Mouse (Mus musculus) thymus, postnatal 0 days (tissue): ENCODE data around the gene Tomm20. TPM values are rescaled to one million over a fixed set of nuclear protein-coding genes. Genes with fewer than 3 reads are reported as not detected.
"Not testable (repeated sequence)": the region's sequence is repeated elsewhere in the genome, so short reads cannot be mapped to it uniquely, and the experiment has no call there.

Experiments used
- DNase-seq: peaks from one replicate; pipeline ENCODE4 v3.0.0-alpha.2; 2015; ENCODE audit warnings: low spot score
- polyA plus RNA-seq: library from polyadenylated mRNA; unstranded; fragments of >200 nt; fragmentation: Nextera tagmentation; extraction: Ambion mirVana; gene quantifications from 2 replicates; pipeline ENCODE4 v1.2.1, GENCODE M21; 2015

Tomm20 gene
- polyA plus RNA-seq, 1 experiment from 2014 or later = 329 TPM

- DNase-seq = no peak
Observed at GRCm38 (mm10) chr8:126919703-126920102, 25.9 kb downstream of the Tomm20 start.

DNA sequence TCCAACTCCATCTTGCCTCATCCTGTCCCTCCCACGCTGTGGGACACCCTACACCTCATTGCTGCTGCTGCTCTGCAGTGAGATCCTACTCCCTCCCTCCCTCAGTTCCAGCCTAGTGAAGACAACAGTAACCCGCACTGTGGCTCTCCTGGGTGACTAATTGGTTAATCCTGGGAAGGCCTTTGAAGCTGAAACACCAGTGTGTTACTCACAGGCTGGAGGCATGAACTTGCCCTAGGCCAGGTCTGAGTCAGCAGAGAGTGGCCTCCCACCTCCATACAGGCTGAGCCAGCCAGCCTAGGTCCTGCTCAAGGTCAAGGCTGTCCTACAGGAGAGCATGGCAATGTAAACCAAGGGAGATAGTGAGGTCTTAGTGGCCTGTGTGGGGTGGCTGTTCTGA is 26.4 kb downstream of the Tomm20 start:
- no peak for DNase-seq

DNA sequence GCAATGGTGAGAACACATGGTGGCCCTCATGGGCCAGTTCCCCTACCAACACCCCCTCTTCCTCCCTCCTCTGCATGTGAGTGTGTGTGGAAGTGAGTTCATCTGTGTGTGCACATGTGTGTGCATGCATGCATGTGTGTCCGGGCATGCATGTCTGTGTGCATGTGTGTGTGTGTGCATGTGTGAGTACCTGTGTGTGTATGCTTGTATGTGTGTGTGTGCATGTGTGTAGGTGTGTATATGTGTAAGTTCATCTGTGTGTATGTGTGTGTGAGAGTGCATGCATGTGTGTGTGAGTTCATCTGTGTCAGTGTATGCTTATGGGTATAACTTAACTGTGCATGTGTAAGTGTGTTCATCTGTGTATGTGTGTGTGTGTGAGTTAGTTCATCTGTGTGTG is 27.3 kb downstream of the Tomm20 start:
- no peak for DNase-seq

- DNase-seq = no peak
Observed at GRCm38 (mm10) chr8:126917179-126917905, 28.3 kb downstream of the Tomm20 start.

DNA sequence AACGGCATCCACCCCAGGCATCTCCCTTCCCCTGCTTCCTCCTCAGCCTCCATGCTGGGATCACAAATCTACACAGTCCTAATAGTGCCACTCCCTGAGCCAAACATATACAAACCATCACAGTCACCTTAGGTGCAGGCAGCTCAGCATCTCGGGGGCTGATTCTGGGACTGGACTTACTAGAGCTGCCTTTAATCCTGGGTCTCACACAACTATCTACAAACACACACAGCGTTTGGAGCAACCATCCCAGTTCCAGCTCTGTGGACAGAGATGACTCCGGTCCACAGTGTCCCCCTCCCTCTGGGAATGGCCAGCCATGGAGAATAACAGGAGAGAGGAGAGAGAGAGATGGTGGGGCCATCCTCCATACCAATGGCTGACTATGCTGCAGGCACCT is 29.0 kb downstream of the Tomm20 start:
- DNase-seq = no peak

DNA sequence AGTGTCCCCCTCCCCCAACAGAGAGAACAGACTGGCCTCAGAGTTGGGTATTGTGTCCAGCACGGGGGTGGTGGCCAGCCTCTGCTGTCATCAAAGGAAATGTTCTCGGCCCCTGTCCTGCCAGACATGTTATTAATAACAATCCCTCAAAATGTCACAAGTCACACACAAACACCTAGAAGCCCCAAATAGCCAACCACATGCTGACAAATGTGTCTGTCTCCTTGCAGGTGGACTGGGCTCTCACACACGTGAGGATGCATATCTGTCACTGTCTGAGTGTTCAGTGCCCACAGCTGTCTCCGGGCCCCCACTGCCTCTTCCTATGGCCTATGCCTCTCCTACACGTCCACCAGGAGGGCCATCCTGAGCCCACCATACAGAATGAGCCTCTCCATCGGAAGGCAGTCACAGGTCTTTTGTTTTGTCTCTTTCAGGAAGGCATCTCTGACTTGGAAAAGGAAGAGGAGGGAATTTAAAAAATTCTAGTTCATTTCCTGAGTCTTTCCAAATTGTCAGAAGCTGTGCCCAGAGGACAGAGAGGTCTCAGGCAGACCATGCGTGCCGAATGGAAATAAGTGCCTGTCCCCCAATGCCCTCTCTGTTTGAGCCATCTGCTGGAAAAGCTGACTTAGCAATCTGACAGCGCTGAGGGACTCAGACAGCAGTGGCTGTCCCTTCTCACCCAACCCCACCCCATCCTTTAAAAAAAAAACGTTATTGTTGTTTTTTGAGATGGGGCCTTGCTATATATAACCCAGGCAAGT is 30.9 kb downstream of the Tomm20 start:
- no peak for DNase-seq

DNA sequence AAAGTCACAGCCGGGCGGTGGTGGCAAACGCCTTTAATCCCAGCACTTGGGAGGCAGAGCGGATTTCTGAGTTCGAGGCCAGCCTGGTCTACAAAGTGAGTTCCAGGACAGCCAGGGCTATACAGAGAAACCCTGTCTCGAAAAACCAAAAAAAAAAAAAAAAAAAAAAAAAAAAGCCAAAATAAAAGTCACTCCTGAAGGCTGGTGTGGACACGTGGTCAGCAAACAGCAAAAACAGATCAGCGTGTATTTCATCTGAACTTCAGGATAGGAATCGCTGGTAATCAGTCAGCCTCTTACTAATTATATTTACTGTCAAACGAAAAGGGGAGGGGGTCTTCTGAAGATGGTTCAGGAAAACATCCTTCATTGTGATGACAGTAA is 31.5 kb downstream of the Tomm20 start:
- not testable (repeated sequence) for DNase-seq

- peak; percentile 27 for DNase-seq
Observed at GRCm38 (mm10) chr8:126913241-126914106, 32.2 kb downstream of the Tomm20 start.

GRCm38 (mm10) chr8:126909371-126909802 is 36.3 kb downstream of the Tomm20 start:
- DNase-seq = no peak

DNA sequence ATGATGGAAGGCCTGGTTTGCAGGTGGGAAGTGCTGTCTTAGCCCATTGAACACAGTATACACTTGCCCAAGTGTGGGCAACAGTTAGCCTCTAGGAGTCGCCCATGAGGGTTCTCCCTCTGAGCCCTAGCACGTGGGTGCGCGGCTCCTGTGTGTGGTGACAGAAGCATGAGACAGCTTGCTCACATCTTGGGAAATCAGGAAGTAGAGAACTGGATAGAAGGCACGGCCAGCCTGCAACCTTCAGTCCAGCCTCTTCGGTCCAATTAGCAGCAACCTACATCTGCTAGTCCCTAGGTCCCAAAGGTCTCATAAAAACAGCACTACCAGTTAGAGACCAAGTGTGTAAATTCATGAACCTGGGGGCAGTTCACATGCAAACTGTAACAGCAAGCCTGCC is 36.8 kb downstream of the Tomm20 start:
- DNase-seq = peak; percentile 38

DNA sequence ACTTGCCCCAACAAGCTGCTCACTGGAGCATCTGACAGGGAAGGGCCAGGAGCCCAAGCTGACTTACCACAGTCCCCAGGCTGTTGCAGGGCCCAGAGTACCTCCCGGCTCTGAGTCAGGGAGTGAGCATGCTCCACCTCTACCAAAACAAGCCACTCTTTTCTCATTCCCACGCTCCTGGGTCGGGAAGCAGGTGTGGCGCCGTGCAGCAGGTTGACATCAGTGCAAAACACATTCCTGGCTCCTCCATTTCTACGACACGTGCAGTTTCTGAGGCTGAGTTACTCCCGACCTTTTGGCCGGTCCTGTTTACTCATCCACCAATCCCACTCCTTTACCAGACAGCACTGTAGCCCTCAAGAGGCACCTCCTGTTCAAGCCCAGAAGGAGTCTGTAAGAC is 37.7 kb downstream of the Tomm20 start:
- no peak for DNase-seq

DNA sequence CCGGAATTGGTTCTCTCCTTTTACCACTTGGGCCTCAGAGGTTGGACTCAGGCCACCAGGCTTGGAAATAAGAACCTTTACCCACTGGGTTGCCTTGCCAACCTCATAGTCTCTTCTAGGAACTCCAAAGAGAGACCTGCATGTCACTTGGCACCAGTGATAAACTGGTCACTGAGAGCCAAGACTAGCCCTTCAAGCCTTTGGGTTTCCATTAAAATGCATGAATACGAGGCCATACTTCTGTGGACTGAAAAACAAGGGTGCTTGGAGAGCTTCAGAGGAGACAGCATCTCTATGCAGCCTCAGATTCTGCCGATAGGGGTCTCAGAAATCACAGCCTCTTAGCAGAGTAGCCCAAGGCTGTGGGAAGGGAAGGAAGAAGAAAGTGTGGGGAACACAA is 38.3 kb downstream of the Tomm20 start:
- no peak for DNase-seq

DNA sequence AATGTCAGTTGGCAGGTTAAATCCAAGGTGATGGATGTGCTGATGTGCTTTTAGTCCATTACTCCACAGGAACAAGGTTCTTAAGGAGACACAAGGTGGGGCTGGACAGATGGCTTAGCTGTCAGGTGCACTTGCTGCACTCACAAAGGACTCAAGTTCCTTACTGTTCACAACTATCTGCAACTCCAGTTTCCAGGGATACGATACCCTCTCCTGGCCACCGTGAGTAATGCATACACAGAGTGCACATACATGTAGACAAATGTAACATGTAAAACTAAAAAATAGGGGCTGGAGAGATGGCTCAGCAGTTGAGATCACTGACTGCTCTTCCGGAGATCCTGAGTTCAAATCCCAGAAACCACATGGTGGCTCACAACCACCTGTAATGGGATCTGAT is 40.3 kb downstream of the Tomm20 start:
- peak; percentile 56 for DNase-seq

DNA sequence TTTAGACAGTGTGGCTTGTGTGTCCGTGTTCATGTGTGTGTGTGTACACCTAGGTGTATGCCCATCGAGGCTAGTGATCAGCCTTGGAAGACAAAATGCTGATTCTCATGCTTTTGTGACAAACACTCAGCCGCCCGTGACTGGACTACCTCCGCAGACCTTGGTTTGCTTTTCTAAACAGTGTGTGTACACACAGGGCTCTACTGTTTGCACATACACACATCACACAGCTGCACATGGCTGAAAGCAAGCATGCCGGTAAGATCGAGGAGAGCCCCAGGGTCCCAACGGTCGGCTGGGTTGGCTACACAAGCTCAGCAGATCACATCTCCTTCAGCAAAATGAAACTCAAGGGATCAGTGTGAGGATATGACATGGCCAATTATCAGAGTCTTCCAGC is 41.7 kb downstream of the Tomm20 start:
- no peak for DNase-seq

DNA sequence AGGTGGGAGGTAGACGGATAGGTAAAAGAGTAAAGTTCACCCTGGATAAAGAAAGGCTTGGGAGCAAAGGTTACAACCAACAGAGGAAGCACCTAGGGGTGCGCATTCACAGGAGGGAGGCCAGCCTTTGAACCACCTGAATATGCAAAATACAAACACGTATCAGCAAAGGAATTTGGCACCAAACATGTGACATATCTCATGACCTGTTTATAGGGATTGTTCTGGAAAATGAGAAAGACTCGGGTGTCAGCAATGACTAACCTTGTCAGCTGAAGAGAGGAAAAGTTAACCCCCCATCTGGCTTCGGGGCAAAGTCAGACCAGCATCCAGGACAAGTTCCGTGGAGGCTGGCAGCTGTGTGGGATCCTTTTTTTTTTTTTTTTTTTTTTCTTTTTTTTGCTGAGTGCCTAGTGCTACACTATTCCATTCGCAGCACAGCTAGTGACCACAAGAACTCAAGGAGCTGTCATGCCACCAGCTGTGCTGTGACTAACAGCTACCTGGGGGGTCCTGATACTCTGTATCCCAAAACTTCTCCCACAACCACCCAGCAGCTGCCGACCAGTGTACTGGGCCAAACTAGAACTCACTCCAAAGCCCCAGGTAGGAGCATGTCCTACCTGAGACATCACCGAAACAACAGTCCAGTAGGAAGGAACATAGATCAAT is 42.3 kb downstream of the Tomm20 start:
- no peak for DNase-seq

GRCm38 (mm10) chr8:126901612-126902011 is 44.0 kb downstream of the Tomm20 start:
- DNase-seq = no peak

GRCm38 (mm10) chr8:126901049-126901448 is 44.6 kb downstream of the Tomm20 start:
- no peak for DNase-seq

GRCm38 (mm10) chr8:126895133-126895532 is 50.5 kb downstream of the Tomm20 start:
- peak; percentile 19 for DNase-seq

DNA sequence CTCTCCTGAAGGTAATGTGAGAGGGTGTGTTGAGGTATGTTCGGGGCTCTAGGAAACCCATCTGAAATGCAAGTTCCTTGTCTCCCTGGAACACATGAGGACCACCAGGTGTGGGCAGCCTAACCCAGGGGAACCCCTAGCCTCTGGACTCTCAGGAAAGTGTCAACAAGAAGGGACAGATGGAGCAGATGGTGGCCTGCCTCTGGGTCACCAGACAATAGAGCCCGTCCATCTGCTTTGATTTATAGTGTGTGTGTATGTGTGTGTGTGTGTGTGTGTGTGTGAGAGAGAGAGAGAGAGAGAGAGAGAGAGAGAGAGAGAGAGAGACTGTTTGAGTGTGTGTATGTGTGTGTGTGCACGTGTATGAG is 58.0 kb downstream of the Tomm20 start:
- no peak for DNase-seq

DNA sequence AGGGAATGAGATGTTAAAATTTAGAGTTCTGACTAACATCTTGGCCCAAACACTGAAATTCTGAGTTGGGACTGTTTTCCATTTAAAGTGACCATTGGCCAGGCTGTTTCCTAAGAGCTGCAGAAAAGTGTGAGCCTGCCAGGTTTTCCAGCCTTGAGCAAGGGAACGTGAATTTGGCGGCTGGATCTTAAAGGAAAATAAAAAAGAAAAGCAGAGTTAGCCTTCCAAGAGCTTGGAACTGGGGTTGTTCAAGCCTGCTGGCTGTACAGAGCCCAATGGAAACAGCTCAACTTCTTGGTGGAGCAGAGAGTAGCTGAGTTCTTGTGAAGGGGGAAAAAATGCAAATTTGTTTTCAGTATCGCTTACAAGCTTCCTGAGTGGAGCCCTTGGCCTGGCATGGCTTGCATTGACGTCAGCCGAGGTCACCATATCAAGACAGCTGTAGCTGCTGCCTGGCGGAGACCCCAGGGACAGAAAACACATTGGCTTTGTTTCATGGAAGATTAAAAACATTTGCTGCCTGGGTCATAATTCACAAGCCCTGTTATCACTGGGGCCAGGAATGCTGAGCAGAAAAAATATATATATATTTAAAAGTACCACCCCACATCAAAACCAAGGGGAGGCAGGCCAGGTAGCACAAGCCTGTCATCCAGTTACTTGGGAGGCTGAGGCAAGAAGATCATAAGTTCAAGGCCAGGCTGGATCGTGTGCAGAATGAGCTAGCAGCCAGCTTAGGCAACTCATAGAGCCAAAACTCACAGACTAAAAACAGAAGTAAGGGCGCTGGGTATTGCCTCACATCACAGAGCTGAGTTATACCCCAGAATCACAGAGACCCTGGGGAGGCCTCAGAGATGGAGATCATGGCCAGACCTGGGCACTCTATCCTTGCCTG is 58.7 kb downstream of the Tomm20 start:
- DNase-seq = no peak
